Mouse (Mus musculus): Measurements from ENCODE around the gene Bspry.

The Bspry gene

DNA sequence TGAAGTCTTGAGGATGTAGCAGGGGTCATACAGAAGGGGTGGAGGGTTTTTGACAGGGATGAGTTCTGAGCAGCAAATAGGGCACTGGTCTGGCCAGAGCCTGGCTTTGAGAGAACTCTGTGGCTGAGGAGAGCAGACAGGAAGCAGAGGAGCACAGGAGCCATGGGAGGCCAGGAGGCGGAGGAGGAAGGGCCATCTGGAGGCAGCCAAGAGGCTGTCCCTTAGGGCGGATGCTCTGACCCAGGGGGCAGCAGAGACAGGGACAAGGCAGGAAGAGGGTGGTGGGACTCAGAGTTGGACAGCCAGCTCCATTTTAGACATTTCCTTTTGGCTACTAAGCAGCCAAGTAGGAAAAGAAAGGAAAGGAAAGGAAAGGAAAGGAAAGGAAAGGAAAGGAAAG, 36.2 kb downstream of the Bspry start:
- no peak for DNase-seq (ENCODE audit: low spot score in 2 of 2)

DNA sequence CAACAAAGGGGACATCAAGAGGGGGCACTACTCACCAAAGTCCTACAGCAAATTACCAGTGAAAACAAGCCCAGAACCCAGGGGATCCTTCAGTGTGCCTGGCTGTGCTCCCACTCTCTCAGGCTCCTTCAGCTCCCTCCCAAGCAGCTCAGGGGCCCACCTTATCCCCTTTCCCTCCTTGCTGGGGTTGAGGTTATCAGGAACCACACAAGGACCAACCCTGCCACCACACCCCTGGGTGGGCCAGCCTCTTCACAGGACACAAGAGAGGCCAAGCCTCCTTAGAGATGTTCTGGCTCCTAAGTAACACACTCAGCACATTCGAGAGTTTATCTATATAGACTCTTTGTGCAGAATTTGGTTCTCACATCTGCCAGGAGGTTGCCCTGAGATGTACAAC, 36.7 kb downstream of the Bspry start:
- DNase-seq (ENCODE audit: low spot score in 2 of 2) = peak; percentile 58 to 59

DNA sequence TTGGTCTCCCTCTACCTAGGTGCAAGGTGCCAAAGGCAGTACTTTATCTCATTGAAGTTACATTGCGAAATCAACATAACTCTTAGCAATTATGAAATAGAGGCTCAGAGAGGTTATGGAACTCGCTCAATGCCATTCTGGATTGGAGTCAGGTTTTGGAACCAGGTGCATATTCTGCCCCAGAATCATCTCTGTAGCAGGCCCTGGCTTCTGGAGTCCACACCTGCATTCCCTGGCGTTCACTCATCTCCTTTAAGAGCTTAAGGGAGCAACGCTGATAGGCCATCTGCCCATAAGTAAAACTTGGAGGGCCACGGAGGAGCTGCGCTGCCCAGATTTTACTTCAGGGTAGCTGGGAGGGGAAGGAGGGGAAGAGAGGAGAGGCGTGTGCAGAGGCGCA, 37.2 kb downstream of the Bspry start:
- no peak for DNase-seq (ENCODE audit: low spot score in 2 of 2)

DNA sequence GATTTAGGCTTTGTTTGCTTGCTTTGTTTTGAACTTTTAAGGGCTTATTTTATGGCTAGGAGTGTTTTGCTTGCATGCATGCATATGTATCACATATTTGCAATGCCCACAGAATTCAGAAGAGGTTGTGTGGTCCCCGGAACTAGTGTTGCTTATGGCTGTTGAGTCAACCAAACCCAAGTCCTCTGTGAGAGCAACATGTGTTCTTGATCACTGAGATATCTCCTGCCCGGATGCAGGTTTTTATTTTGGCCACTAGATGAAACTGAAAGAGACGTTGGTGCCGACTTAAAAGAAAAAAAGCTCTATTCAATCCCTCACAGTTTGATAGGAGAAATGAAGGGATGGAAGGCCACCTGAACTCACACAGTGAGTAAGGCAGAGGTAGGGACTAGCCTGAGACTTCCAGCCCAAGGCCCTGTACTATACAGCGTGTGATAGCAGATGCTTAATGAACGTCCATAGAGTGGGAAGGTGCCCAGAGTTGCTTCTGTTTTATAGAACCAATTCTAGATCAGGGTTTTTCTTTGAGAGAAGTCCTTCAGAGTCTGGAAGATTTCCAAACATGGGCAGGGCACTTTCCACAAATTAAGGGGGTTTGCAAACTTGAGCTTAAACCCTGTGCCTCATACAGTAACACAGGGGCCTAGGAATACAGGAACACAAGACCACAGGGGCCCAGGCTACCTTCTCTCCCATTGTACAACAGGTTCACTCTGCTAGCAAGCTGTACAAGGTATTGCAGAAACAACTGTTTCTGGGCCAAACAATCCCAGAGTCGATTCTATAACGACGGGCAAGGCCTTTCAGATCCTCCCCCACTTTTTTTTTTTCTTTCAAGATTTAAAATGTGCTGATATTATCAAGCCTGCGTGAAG, 37.9 kb downstream of the Bspry start:
- no peak for DNase-seq (ENCODE audit: low spot score in 2 of 2)

DNA sequence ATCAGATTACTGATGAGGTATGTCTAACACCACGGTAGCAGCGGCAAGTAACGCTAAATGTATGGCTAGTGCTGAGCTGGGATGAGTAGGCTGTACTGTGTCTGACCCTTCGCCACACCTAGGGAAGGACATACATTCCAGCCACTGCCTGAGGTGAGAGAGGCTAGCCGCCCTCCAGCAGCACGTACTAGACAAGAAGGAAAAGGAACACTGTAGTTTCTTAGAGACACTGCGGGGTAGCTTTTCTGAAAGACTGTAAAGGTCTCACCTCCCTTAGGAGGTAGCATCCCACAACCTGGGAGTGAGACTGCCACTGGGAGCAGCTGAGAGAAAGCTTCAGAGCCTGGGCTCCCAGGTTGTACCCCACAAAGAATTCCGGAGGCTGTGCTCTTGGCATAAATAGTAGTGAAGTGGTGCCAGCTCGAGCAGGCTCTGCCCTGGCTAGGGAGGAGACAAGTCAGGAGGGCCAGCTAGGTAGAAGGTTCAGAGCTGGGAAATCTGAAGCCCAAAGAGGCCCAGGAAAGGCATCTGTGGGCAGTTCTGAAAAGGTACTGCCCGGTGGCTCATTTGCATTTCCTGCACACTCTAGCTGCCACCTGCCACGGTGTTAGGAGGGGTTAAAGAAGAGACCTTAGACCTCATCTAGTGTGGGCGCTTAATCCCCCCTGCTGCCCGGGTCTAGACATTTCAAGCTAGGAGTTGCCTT, 38.7 kb downstream of the Bspry start:
- no peak for DNase-seq (ENCODE audit: low spot score in 2 of 2)

DNA sequence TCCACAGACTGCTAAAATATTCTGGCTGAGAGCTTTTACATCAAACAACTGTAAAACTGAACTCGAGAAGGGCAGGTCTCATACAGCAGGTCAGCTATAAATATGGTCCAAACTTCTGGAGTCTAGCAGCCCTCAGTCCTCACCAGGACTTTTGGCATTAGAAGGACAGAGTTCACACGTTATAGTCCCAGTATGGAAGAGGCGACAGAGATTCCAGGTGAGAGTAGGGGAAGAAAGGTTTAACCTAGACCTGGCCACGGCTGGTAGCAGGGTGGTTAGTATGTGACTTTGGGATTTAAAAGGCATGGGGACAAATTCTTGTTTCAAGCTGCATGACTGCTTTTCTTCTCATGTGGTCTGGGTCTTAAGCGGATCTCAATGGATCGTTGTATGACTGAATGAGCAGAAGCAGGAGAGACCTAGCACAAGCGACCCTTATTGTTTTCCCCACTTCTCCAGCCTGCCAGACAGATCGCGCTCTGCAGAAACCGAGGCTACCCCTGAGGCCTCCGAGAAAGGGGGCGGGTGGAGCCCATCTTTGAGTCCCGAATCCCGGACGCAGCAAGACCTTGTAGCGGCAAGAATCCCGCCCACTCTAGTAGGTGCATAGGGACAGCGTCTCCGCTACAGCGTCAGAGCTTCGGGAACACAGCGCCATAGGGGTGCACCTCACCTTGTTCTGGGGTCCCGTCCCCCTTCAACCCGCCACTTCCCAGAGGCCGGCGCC, 39.4 kb downstream of the Bspry start:
- DNase-seq (ENCODE audit: low spot score in 2 of 2) = no peak

DNA sequence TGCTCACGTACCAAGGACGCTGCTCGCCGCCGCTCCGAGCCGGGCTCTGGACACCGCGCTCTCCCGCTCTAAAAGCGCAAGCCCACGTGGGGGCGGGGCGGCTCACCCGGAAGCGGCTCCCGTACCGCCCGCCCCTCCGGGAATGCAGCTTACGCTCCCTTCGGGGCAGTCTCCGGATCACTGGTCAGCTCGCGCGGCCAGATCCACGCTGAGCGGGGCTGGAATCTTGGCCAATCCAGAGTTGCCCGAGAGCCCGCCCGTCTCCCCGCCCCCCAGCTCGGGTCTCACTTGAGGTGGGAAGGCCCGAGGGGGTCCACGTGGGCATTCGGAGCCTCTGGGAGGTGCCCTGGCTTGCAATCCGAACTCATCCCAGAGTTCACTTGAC, 40.0 kb downstream of the Bspry start, which contains the start of gene Alad:
Gene Alad, minus strand, starts transcription at position 70 of the 385 bp plus-strand sequence.
- peak; percentile 68 to 70 for DNase-seq (ENCODE audit: low spot score in 2 of 2)

DNA sequence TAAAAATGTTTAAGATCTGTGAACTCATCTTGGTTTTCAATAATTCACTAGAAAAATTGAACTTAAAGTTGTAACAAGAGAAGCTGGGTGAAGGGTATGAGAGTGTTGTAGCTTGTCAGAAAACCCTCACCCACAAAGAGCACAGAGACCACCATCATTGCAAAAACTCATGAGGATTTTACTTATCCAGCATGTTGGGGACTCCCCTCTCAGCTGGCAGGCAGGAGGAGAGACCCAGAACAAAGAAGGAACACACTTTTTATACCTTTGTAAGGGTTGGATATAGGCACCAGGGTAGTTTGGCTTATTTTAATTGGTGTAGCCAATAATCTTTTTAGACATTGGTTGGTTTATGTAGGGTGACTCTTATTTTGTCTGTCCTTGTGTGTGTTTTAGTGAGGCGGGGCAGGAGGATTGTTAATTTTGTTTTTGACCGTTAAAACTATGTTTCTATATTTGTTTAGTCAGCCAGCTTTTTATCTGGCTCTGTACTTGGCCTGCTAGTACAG, 41.1 kb downstream of the Bspry start:
- DNase-seq (ENCODE audit: low spot score in 2 of 2) = no peak

DNA sequence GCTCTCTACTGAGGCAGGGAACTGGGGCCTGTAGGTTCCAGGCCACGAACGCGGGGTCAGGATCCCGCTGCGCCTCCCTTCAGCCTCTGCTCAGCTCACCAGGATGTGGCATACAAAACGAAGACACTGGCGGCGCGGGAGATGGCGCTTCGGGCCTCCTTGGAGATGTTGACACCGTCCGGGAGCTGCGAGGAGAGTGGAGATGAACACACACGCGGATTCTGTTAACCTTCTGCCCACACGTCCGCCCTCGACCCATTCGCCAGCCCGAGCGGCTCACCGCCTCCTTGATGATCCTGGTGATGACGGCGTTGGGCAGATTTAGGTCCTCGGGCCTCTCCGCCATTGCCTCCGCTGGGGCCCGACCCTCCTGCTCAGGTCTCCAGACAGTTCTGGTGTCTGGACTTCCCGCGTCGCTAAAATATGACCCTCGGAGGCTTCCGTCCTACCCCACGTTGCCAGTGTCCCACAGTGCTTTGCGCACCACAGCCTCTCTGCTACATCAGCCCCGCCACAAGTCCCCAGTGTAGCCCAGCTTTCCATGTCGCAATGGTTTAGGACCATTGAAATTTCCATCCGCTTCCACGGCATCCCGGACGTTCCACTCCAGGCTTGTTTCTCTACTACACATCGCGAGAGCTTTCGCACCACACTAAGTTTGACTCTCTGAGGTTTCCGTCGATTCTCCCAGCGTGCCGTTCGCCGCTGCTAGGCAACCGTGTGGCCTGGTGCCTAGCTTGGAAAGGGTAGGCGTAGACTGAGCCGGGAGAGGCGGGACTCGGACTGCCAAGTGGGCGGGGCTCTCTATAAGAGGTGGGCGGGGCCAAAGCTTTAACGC, 45.0 kb downstream of the Bspry start, which contains the start of the genes Pole3 and 4933430I17Rik:
Gene Pole3, minus strand, starts transcription at position 418 of the 838 bp plus-strand sequence.
Gene 4933430I17Rik, plus strand, starts transcription at position 719 of the 838 bp plus-strand sequence.
- DNase-seq (ENCODE audit: low spot score in 2 of 2) = peak; percentile 88 to 94

DNA sequence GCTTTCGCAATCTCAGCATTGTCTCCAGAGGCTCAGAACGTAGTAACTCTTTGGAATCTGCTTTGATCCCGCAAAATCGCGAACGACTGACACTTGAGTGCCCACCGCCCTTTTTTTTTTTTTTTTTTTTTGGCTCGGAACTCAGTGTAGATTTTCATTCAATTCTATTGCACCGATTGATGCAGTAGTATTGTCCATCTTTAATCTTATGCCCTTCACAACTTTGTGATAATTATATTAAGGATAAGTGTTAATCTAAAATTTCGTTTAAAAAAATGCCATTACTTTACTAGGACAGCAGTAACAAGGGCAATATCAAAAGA, 45.6 kb downstream of the Bspry start:
- no peak for DNase-seq (ENCODE audit: low spot score in 2 of 2)

DNA sequence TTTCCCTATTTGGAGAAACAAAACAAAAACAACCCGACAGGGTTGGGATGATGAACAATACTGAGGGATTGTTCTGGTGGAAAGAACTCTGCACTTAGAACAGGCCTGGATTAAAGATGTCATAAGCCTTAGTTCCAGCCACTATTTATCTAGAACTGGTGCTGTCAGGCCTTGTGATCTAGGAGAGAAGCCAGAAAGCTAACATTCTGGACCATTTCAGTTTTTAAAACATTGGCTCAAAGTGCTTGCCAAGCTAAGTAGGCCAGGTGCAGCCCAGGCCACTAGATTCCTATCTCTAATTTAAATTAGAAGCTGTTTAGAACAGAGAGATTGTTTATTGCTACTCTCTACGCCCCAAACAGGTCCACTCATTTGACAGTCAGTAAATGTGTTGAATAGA, 46.4 kb downstream of the Bspry start:
- no peak for DNase-seq (ENCODE audit: low spot score in 2 of 2)

DNA sequence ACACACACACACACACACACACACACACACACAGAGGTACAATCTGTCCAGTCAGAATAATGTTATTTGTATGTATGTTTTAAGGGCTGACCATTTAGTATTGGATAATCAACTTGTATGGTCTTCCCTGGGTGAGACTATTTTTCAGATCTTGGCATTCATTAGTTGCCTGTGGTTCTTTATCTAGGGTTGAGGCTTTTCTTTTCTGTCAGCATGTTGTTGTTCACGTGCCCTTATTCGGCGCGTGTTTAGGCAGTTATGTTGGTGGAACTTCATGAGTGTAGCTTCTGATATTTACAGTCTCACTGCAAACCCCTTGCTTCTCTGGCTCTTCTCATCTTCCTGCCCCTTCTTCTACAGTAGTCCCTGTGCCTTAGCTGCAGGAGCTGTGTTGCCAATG, 47.8 kb downstream of the Bspry start:
- DNase-seq (ENCODE audit: low spot score in 2 of 2) = no peak

DNA sequence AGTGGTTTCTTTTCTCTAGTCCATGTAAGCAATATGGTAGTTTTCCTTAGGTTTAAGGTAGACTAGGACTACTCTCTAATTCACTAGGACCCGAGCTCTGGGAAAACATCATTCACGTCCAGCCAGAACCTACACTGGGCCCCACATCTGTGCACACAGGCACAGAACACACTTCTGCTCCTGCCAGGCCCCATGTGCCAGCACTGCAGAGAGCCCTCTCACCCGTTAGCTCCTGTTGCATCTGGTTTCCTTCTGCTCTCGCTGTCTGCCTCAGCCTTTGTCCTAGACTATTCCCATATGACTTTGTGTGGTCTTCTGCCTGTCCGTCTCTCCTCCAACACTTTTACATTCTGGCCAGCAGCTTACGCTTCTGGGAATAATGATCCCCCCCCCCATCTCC, 53.9 kb downstream of the Bspry start:
- no peak for DNase-seq (ENCODE audit: low spot score in 2 of 2)

DNA sequence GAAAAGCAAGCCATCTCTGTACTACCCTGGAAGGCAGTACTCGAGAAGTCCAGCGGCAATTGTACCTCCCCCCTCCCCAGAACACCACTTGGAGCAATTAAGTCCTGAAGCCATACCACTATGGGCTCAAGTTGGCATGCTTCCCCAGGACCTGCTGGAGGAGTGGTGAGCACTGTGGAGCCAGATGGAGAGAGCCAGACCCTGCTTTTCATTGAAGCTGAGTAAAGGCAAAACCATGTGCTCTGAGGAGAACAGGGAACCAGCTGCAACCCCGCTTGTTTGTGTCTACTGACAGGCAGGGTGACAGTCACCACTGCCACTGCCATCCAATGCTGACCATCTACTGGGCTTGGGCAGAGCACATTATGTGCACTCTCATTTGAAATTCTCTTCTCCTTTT, 61.9 kb downstream of the Bspry start:
- no peak for DNase-seq (ENCODE audit: low spot score in 2 of 2)

DNA sequence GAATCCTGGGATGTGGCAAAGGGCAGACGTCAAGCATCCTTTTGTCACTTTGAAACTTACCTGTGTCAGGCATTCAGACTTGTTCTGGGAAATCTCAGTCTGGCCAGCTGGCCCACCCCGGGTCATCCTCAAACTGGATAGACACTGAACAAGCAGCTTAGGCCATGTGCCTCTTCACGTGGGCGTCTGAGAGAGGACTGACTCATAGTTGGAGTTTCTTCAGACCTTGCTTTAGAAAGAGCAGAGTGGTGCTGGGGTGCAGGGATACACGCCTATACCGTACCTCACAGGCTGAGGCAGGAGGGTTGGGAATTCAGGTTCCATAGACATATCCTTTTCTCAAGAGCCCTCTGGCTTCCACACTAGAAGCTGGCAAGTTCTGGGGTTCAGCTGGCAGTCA, 63.9 kb downstream of the Bspry start:
- DNase-seq (ENCODE audit: low spot score in 2 of 2) = no peak

DNA sequence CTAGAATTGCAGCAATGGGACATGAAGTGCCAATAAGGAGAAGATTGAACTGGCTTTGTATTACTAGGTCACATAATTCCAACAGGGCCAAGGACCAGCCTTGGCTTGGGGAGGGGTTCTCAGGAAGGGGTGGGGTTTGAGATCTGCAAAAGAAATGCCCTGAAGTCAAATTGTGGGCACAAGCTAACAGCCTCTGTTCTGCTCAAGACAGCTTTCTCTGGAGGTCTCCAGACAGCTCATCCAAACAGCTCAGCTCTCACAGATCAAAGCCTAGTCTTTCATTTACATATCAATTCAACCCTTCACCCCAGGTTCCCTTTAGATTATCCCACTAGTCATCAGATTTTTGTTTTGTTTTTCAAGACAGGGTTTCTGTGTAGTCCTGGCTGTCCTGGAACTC, 64.9 kb downstream of the Bspry start:
- DNase-seq (ENCODE audit: low spot score in 2 of 2) = no peak
